Mouse (Mus musculus) embryonic facial prominence, embryonic 11.5 days (tissue): ENCODE measurements around the gene Taf4. TPM values are rescaled to one million over a fixed set of nuclear protein-coding genes. Genes with fewer than 3 reads are reported as not detected.
A peak's percentile ranks its signal among the peaks of the same experiment; 100 is the strongest.

ENCODE experiments used
- ATAC-seq: fragments of 200-750 bp; cut with Nextera tagmentation; replicated peaks from 2 replicates; pipeline ENCODE4 v1.8.0; 2017; ENCODE audit warnings: low read depth; ENCODE audit not compliant: insufficient number of reproducible peaks, low FRiP score, low TSS enrichment
- DNase-seq: peaks from one replicate; pipeline ENCODE4 v3.0.0-alpha.2; 2015; ENCODE audit warnings: low spot score
- H3K27ac ChIP-seq: fragments of 300-500 bp; sonication (generic); replicated peaks from 2 replicates; pipeline ENCODE4 v1.5.1; 2014; ENCODE audit warnings: mild to moderate bottlenecking, low read depth, low read length, control low read depth
- H3K27me3 ChIP-seq: fragments of 300-500 bp; sonication (generic); 2 replicates; pipeline ENCODE4 v1.6.1; 2014; ENCODE audit warnings: mild to moderate bottlenecking, low read length, moderate library complexity, mixed read lengths; ENCODE audit not compliant: control insufficient read depth, insufficient read depth
- H3K36me3 ChIP-seq: fragments of 300-500 bp; sonication (generic); replicated peaks from 2 replicates; pipeline ENCODE4 v1.6.1; 2014; ENCODE audit warnings: low read depth, mild to moderate bottlenecking, low read length, moderate library complexity, mixed read lengths; ENCODE audit not compliant: control insufficient read depth, insufficient read depth
- H3K4me1 ChIP-seq: fragments of 300-500 bp; sonication (generic); 2 replicates; pipeline ENCODE4 v1.6.1; 2014; ENCODE audit warnings: low read length, mixed read lengths; ENCODE audit not compliant: control insufficient read depth, insufficient read depth
- H3K4me2 ChIP-seq: fragments of 300-500 bp; sonication (generic); 2 replicates; pipeline ENCODE4 v1.6.1; 2014; ENCODE audit warnings: low read depth, mild to moderate bottlenecking, control low read depth, low read length, moderate library complexity
- H3K4me3 ChIP-seq: fragments of 300-500 bp; sonication (generic); 2 replicates; pipeline ENCODE4 v1.5.1; 2014; ENCODE audit warnings: low read depth, low read length, control low read depth
- H3K9ac ChIP-seq: fragments of 300-500 bp; sonication (generic); replicated peaks from 2 replicates; pipeline ENCODE4 v1.6.1; 2014; ENCODE audit warnings: mild to moderate bottlenecking, control low read depth, low read length
- H3K9me3 ChIP-seq: fragments of 300-500 bp; sonication (generic); replicated peaks from 2 replicates; pipeline ENCODE4 v1.6.1; 2016; ENCODE audit warnings: mild to moderate bottlenecking, low read length, inconsistent platforms, mixed read lengths; ENCODE audit not compliant: control insufficient read depth
- WGBS: fragments of 180-500 bp; shearing (Covaris S2); extraction: QIAGEN DNeasy Blood & Tissue Kit; methylation state at CpG from one replicate; pipeline ENCODE4 v1.1.7; 2014; 5-methylcytosine and 5-hydroxymethylcytosine counted together
- polyA plus RNA-seq: library from polyadenylated mRNA; unstranded; fragments of >200 nt; fragmentation: Nextera tagmentation; extraction: Ambion mirVana; gene quantifications from 2 replicates; pipeline ENCODE4 v1.2.1, GENCODE M21; 2014

Taf4 gene
- polyA plus RNA-seq, 1 experiment from 2014 or later = 4.4 TPM

DNA sequence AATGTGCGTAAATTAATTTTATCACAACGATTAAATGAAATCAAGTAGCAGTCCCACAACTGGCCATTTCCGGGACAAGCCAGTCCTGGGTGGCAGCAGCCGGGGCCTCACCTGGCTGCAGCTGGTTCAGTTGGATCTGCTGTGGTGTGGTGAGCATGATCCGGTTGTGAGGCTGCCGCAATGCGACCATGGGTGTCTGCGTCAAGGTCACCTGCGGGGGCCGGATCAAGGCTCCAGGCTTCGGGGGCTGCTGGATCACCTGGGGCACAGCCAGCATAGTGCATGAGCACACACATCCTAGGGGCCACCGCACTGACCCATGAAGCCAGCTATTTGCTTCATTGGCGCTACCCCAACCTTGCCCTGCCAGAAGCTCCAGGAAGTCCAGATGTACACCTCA, 47.3 kb downstream of the Taf4 start:
- Histone ChIP-seq H3K9me3 (no peaks in the 10 kb centered on the region), H3K36me3 (peaks cover 3% of the 10 kb centered on the region; the same call in 1 of the 2 replicates), H3K27ac (no peak overlapping the region), H3K4me3 (no peak overlapping the region), H3K9ac (no peak overlapping the region), H3K4me1 (no peaks in the 10 kb centered on the region), H3K4me2 (no peak overlapping the region), H3K27me3 (no peaks in the 10 kb centered on the region)
- WGBS = 95% methylated on average over 13 of the region's 13 CpGs
- no peak for DNase-seq
- no peak for ATAC-seq

DNA sequence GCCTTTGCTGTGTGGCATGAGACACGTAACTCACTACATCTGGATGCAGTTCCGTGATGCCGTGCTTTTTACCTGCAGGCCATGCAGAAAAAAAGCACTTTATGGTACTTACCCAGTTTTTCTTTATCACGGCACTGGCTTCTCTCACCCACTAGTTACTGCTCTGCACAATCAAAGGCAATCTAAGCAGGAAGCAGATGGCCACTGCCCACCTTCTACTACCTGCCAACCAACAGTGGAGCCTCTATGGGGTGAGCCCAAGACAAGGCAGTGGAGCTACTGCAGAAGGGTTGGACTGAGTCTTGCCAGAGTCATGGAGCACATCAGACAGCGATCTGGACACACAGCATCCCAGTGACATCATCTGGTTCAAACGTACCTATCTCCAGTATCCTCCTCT, 52.4 kb downstream of the Taf4 start:
- Histone ChIP-seq H3K4me1 (no peaks in the 10 kb centered on the region), H3K9me3 (no peaks in the 10 kb centered on the region), H3K4me2 (no peak overlapping the region), H3K9ac (no peak overlapping the region), H3K27me3 (no peaks in the 10 kb centered on the region), H3K36me3 (peaks cover 10% of the 10 kb centered on the region), H3K4me3 (no peak overlapping the region), H3K27ac (no peak overlapping the region)
- 90% methylated on average over 6 of the region's 6 CpGs for WGBS
- DNase-seq (no peak), ATAC-seq (no peak)

DNA sequence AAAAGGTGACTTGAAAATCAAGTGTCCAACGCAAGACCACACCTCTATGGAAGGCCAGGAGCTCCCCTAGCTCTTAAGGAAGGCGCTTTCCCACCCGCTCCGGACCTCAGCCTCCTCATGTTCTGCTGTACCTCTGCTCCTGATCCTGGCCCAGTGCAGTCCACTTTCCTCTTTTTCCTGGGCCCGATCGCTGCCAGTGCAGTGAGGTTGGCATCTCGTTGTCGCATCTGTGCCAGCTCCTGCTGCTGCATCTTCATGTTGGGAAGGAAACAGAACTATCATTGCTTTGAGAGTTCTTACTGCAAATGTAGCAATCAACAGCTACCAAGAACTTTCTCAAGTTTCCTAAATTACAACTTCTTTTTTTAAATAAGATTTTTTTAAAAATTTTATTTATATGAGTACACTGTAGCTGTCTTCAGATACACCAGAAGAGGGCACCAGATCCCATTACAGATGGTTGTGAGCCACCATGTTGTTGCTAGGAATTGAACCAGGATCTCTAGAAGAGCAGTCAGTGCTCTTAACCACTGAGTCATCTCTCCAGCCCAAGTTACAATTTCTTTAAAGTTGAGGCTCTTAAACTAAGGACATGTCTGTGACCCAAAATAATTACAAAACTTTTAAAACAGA, 55.3 kb downstream of the Taf4 start:
- H3K9ac ChIP-seq = no peak overlapping the region

DNA sequence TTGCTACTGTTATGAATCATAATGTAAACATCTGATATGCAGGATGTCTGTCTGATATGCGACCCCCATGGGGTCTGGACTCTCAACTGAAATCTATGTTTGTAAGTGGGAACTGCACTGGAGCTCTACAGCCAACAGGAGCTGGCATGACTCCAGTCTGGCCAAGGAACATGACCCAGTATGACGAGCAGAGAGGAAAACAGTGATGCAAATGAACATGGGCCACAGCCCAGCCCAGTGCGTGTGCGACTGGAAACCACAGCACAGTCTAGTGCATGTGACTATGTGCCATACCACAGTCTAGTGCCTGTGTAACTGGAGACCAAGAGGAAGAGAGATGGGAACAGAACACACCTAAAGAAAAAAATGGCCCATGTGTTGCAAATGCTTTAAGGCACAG, 56.4 kb downstream of the Taf4 start:
- DNase-seq = no peak
- H3K36me3 ChIP-seq = peaks cover 10% of the 10 kb centered on the region

More for the DNA sequence above, 55.3 kb downstream of the Taf4 start:
- no peak overlapping the region for H3K27ac ChIP-seq
- no peaks in the 10 kb centered on the region for H3K4me1 ChIP-seq
- no peak for ATAC-seq
- H3K36me3 ChIP-seq = peaks cover 10% of the 10 kb centered on the region
- H3K4me3 ChIP-seq = no peak overlapping the region
- no peaks in the 10 kb centered on the region for H3K27me3 ChIP-seq
- H3K4me2 ChIP-seq = no peak overlapping the region
- no peaks in the 10 kb centered on the region for H3K9me3 ChIP-seq
- 93% methylated on average over 8 of the region's 8 CpGs for WGBS
- no peak for DNase-seq

DNA sequence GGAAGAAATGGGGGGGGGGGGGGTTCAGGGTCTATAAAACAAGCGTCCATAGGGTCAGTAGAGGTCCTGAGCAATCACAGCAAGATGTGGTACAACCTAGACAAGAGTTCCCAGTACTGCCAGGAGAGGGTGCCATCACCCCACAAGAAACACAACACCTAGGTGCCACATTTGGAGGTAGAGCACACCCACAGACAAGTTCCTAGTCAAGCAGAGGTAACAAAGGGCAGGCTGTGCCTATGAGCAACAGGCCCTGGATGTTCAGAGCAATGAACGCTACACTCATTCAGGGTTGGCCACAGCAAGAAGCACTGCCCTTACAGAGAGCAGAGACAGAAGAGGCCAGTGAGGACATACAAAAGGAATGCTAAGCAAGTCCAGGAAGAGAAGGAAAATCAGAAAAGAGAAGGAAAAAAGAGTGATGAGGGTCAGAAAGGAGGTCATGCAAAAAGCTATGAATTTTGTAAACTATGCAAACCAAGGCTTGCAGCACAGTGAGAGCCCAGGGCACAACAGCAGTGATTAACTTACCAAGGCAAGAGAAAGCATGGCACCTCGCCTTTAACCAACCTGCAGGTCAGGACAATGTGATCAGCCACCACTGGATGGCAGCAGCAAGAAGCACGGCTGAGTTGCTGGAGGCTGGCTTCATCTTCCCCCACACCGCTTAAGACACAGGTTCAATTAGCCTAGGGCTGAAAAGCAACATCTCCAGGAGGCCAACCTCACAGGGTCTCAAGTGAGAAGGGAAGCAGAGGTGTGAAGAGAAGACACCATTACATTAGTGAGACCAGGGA, 59.4 kb downstream of the Taf4 start:
- H3K9ac ChIP-seq = no peak overlapping the region
- no peak overlapping the region for H3K4me3 ChIP-seq
- no peaks in the 10 kb centered on the region for H3K9me3 ChIP-seq
- H3K4me2 ChIP-seq = no peak overlapping the region
- H3K27me3 ChIP-seq = no peaks in the 10 kb centered on the region
- H3K4me1 ChIP-seq = no peaks in the 10 kb centered on the region
- peaks cover 6% of the 10 kb centered on the region for H3K36me3 ChIP-seq
- 33% methylated on average over 5 of the region's 5 CpGs for WGBS
- H3K27ac ChIP-seq = no peak overlapping the region
- ATAC-seq (peak; percentile 64; the same call in 1 of the 2 replicates), DNase-seq (peak; percentile 74)

More for the DNA sequence above, 56.4 kb downstream of the Taf4 start:
- Histone ChIP-seq H3K4me3 (no peak overlapping the region), H3K9me3 (no peaks in the 10 kb centered on the region), H3K27ac (no peak overlapping the region), H3K9ac (no peak overlapping the region), H3K4me2 (no peak overlapping the region), H3K27me3 (no peaks in the 10 kb centered on the region), H3K4me1 (no peaks in the 10 kb centered on the region)
- no peak for ATAC-seq
- WGBS = 88% methylated on average over 4 of the region's 4 CpGs

DNA sequence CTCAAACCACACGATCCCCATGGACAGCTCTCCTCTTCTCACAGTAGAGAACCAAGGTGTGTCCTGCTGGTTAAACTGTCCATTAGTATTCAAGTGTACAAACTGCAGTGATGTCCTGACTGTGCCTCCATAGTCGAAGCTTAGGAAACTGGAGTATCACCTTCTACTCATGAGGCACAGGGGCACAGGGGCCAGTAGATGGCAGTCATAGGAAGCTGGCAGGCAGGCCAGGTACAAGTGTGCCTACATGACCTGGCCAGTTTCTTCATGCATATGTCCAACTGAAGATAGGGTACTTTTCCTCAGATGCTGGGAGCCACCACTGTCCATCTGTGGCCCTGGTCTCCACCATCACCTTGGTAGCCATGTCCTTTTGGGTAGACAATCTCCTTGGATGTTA, 62.2 kb downstream of the Taf4 start:
- H3K9me3 ChIP-seq = no peaks in the 10 kb centered on the region
- no peaks in the 10 kb centered on the region for H3K4me1 ChIP-seq
- H3K36me3 ChIP-seq = peaks cover 2% of the 10 kb centered on the region; the same call in 1 of the 2 replicates
- no peaks in the 10 kb centered on the region for H3K27me3 ChIP-seq
- no peak for DNase-seq
- no peak overlapping the region for H3K4me2 ChIP-seq
- H3K27ac ChIP-seq = no peak overlapping the region
- 88% methylated on average over 2 of the region's 2 CpGs for WGBS
- H3K4me3 ChIP-seq = no peak overlapping the region
- ATAC-seq = no peak
- no peak overlapping the region for H3K9ac ChIP-seq

DNA sequence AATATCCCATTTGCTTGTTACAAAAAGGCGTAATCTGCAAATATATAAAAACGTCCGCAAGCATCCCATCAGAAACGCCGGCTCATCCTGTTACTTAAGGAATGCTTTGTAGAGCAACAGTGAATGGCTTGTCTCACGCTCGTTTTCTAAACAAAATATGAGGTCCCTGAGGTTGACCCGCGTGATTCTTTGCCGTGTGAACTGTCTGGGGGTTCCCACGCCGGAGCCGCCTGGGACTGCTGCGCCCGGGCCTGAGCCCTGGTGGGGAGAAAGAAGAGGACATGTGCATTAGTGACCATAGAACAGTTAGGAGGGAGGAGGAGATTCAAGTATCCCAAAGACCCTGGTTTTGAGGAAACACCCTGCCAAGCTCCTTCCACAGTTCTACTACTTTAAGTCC, 63.1 kb downstream of the Taf4 start:
- no peak for DNase-seq
- Histone ChIP-seq H3K27ac (no peak overlapping the region), H3K27me3 (no peaks in the 10 kb centered on the region), H3K36me3 (peaks cover 2% of the 10 kb centered on the region; the same call in 1 of the 2 replicates), H3K4me3 (no peak overlapping the region), H3K9me3 (no peaks in the 10 kb centered on the region), H3K9ac (no peak overlapping the region), H3K4me1 (no peaks in the 10 kb centered on the region), H3K4me2 (no peak overlapping the region)
- 78% methylated on average over 15 of the region's 15 CpGs for WGBS
- no peak for ATAC-seq

DNA sequence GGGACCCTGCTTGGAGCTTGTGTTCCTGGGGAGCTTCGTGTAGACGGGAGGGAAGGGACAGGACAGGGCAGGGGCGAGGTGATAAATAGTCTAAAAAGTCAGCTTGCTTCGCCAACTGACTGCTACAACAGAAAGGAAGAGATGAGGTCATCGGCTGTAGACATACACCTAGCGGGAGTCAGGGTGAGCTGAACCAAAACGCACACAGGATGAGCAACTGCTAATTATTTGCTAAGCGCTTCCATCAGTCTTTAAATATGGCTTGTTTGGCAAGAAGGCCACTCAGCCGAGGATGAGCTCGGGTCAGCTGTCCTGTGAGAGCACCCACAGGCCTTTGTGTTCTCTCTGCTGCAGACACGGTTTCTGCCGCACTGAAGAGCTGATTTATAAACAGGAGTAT, 63.5 kb downstream of the Taf4 start:
- no peaks in the 10 kb centered on the region for H3K9me3 ChIP-seq
- no peak overlapping the region for H3K9ac ChIP-seq
- no peaks in the 10 kb centered on the region for H3K27me3 ChIP-seq
- H3K4me2 ChIP-seq = no peak overlapping the region
- 80% methylated on average over 12 of the region's 12 CpGs for WGBS
- H3K4me1 ChIP-seq = no peaks in the 10 kb centered on the region
- DNase-seq (no peak), ATAC-seq (no peak)
- peaks cover 2% of the 10 kb centered on the region; the same call in 1 of the 2 replicates for H3K36me3 ChIP-seq
- no peak overlapping the region for H3K27ac ChIP-seq
- no peak overlapping the region for H3K4me3 ChIP-seq
